Mouse (Mus musculus) CH12.LX (cell line): ENCODE results near the gene Nek9. TPM values are rescaled to one million over a fixed set of nuclear protein-coding genes. Genes with fewer than 3 reads are reported as not detected.

Experiments used
- DNase-seq: peaks from one replicate; pipeline ENCODE4 v3.0.0-alpha.2; 2013; ENCODE audit errors: extremely low read depth
- H3K27ac ChIP-seq: 2 replicates; pipeline ENCODE4 v1.5.1; 2012; ENCODE audit warnings: low read depth, mild to moderate bottlenecking, control low read depth, moderate library complexity; ENCODE audit not compliant: insufficient read depth
- H3K27me3 ChIP-seq: replicated peaks from 2 replicates; pipeline ENCODE3; 2012; ENCODE audit warnings: inconsistent platforms
- H3K36me3 ChIP-seq, 2 experiments: replicated peaks in 1 of 2; 2 replicates each; pipeline versions ENCODE3 to v1.6.1; 2012; ENCODE audit warnings: inconsistent platforms in 1 of 2, low read length in 1 of 2, mild to moderate bottlenecking in 1 of 2, mixed read lengths in 1 of 2, moderate library complexity in 1 of 2; ENCODE audit not compliant: control insufficient read depth in 1 of 2, insufficient read depth in 1 of 2
- H3K4me1 ChIP-seq, 2 experiments: 2 replicates each; pipeline ENCODE4 v1.6.1; 2012; ENCODE audit warnings: inconsistent platforms in 1 of 2, moderate library complexity in 1 of 2; ENCODE audit not compliant: insufficient read depth in 2 of 2, control insufficient read depth in 1 of 2
- H3K4me2 ChIP-seq: 2 replicates; pipeline ENCODE4 v1.6.1; 2012; ENCODE audit warnings: low read depth, mild to moderate bottlenecking, control low read depth; ENCODE audit not compliant: poor library complexity, insufficient read depth, severe bottlenecking
- H3K4me3 ChIP-seq, 3 experiments: fragments of 150-350 bp in 1 of 3; sonication (generic) in 1 of 3; replicated peaks in 1 of 3; 2 replicates each; pipeline versions ENCODE3 to v1.5.1; 2011 to 2012; ENCODE audit warnings: low read depth in 2 of 3, low read length in 2 of 3, mild to moderate bottlenecking in 2 of 3, moderate library complexity in 2 of 3, control low read depth in 1 of 3, improper control_type of control experiment in 1 of 3, inconsistent platforms in 1 of 3, mixed read lengths in 1 of 3; ENCODE audit not compliant: poor library complexity in 1 of 3
- H3K79me2 ChIP-seq: replicated peaks from 2 replicates; pipeline ENCODE4 v1.6.1; 2012; ENCODE audit warnings: mild to moderate bottlenecking, moderate library complexity; ENCODE audit not compliant: control insufficient read depth, poor library complexity, insufficient read depth, severe bottlenecking; ENCODE audit errors: extremely low read depth
- H3K9ac ChIP-seq: 2 replicates; pipeline ENCODE4 v1.6.1; 2012; ENCODE audit warnings: low read depth, mild to moderate bottlenecking, control low read depth, moderate library complexity; ENCODE audit not compliant: insufficient read depth
- H3K9me3 ChIP-seq: replicated peaks from 2 replicates; pipeline ENCODE3; 2012; ENCODE audit warnings: low read length, inconsistent platforms, mixed read lengths
- CHD2 ChIP-seq: IDR thresholded peaks from 2 replicates; pipeline ENCODE4 v1.6.1; 2011; ENCODE audit warnings: low read length, improper control_type of control experiment
- CTCF ChIP-seq, 2 experiments: IDR thresholded peaks in 1 of 2; conservative IDR thresholded peaks in 1 of 2; 2 replicates each; pipeline ENCODE4 v1.5.1; 2011 to 2012; ENCODE audit warnings: low read depth in 2 of 2, low read length in 2 of 2, improper control_type of control experiment in 1 of 2, inconsistent platforms in 1 of 2, mild to moderate bottlenecking in 1 of 2, moderate library complexity in 1 of 2
- GABPA ChIP-seq: IDR thresholded peaks from 2 replicates; pipeline ENCODE4 v1.6.1; 2012; ENCODE audit warnings: low read depth, low read length, improper control_type of control experiment, inconsistent platforms; ENCODE audit not compliant: insufficient replicate concordance
- HCFC1 ChIP-seq: IDR thresholded peaks from 2 replicates; pipeline ENCODE4 v1.6.1; 2012; ENCODE audit warnings: low read depth, mild to moderate bottlenecking, inconsistent platforms, low read length, improper control_type of control experiment
- KAT2A ChIP-seq: IDR thresholded peaks from 2 replicates; pipeline ENCODE4 v1.6.1; 2012; ENCODE audit warnings: low read length, improper control_type of control experiment, inconsistent platforms; ENCODE audit not compliant: insufficient replicate concordance
- MAZ ChIP-seq: IDR thresholded peaks from 2 replicates; pipeline ENCODE4 v1.6.1; 2012; ENCODE audit warnings: low read depth, mild to moderate bottlenecking, inconsistent platforms, low read length, improper control_type of control experiment, moderate library complexity
- MXI1 ChIP-seq: IDR thresholded peaks from 2 replicates; pipeline ENCODE4 v1.6.1; 2011; ENCODE audit warnings: mild to moderate bottlenecking, low read depth, low read length, improper control_type of control experiment
- PAX5 ChIP-seq: IDR thresholded peaks from 2 replicates; pipeline ENCODE4 v1.6.1; 2012; ENCODE audit warnings: low read length, inconsistent platforms, mixed read lengths
- RAD21 ChIP-seq: IDR thresholded peaks from 2 replicates; pipeline ENCODE4 v1.6.1; 2011; ENCODE audit warnings: low read depth, mild to moderate bottlenecking, low read length, improper control_type of control experiment, moderate library complexity
- SIN3A ChIP-seq: IDR thresholded peaks from 2 replicates; pipeline ENCODE4 v1.6.1; 2012; ENCODE audit warnings: low read length, improper control_type of control experiment, inconsistent platforms
- SMC3 ChIP-seq: IDR thresholded peaks from 2 replicates; pipeline ENCODE4 v1.6.1; 2011; ENCODE audit warnings: low read depth, low read length, improper control_type of control experiment
- UBTF ChIP-seq: IDR thresholded peaks from 2 replicates; pipeline ENCODE4 v1.6.1; 2012; ENCODE audit warnings: low read depth, mild to moderate bottlenecking, inconsistent platforms, low read length, improper control_type of control experiment, moderate library complexity
- ZKSCAN1 ChIP-seq: IDR thresholded peaks from 2 replicates; pipeline ENCODE4 v1.6.1; 2012; ENCODE audit warnings: low read depth, inconsistent platforms, low read length, improper control_type of control experiment, borderline replicate concordance
- ZMIZ1 ChIP-seq: IDR thresholded peaks from 2 replicates; pipeline ENCODE4 v1.6.1; 2012; ENCODE audit warnings: low read depth, mild to moderate bottlenecking, inconsistent platforms, low read length, improper control_type of control experiment
- ZNF384 ChIP-seq: IDR thresholded peaks from 2 replicates; pipeline ENCODE4 v1.6.1; 2012; ENCODE audit warnings: low read depth, low read length, improper control_type of control experiment, inconsistent platforms
- dilution Hi-C: fragments of 300-500 bp; cut with MboI; formaldehyde crosslinking; loops from 2 replicates; pipeline ENCODE4 v1.14.3; 2020; ENCODE audit warnings: low sequenced_read_pairs; ENCODE audit not compliant: extremely low pct_unique_long_range_greater_than_20kb, extremely low pct_ligation_motif_present
- in situ Hi-C: fragments of 300-500 bp; cut with MboI; formaldehyde crosslinking; loops from 3 replicates; pipeline ENCODE4 v1.14.3; 2019; ENCODE audit warnings: low sequenced_read_pairs, low pct_ligation_motif_present, low pct_unique_long_range_greater_than_20kb, mixed read lengths
- polyA plus RNA-seq: library from polyadenylated mRNA; unstranded; fragments of >175 nt; gene quantifications from 2 replicates; pipeline ENCODE4 v1.2.1, GENCODE M21; 2012; ENCODE audit warnings: low read depth; ENCODE audit not compliant: insufficient read length
- total RNA-seq, 2 experiments: library from RNA; depleted of rRNA; stranded (reverse); fragments of 300-350 nt in 1 of 2; fragments of >200 nt in 1 of 2; gene quantifications; 2 replicates each; pipeline ENCODE4 v1.2.3; 2012 to 2014

Nek9 gene
- total and polyA plus RNA-seq, 3 experiments = 15.6 to 30.9 (median 27.4) TPM

- dilution Hi-C loops (no loop called here), in situ Hi-C loops (no loop called here)
- H3K79me2 ChIP-seq = peaks cover 16% of the 10 kb centered on the region
- DNase-seq = no peak
- no peaks in the 10 kb centered on the region for H3K27me3 ChIP-seq
- no peak overlapping the region for H3K9ac ChIP-seq
- TF ChIP-seq GABPA = no peak
- no peak for TF ChIP-seq KAT2A
- H3K36me3 ChIP-seq = peaks cover 39 to 71% of the 10 kb centered on the region in 2 experiments
- no peak overlapping the region for H3K4me3 ChIP-seq
- H3K9me3 ChIP-seq = no peaks in the 10 kb centered on the region
- no peak overlapping the region for H3K27ac ChIP-seq
- H3K4me2 ChIP-seq = no peak overlapping the region
- H3K4me1 ChIP-seq = peaks cover 3 to 33% of the 10 kb centered on the region in 2 experiments; a peak in 3 of 4 replicates
Measured at GRCm38 (mm10) chr12:85344252-85344651, 5.1 kb upstream of the Nek9 start.

- dilution Hi-C loops (no loop called here), in situ Hi-C loops (no loop called here)
Measured at GRCm38 (mm10) chr12:85342310-85342709, 3.1 kb upstream of the Nek9 start.

GRCm38 (mm10) chr12:85341131-85341530 lies 2.0 kb upstream of the Nek9 start:
- Histone ChIP-seq H3K4me2 (no peak overlapping the region), H3K9me3 (no peaks in the 10 kb centered on the region), H3K9ac (no peak overlapping the region), H3K36me3 (peaks cover 23 to 45% of the 10 kb centered on the region in 2 experiments), H3K27me3 (no peaks in the 10 kb centered on the region), H3K4me3 (no peak overlapping the region), H3K4me1 (peaks cover 3 to 39% of the 10 kb centered on the region in 2 experiments), H3K27ac (no peak overlapping the region), H3K79me2 (peaks cover 27% of the 10 kb centered on the region)
- TF ChIP-seq MAZ (no peak), CTCF (conservative IDR thresholded peaks at IDR 0.05 in 1 of 2, IDR thresholded peaks at IDR 0.05 in 1 of 2; ENCODE audit: low read depth in 2 of 2, low read length in 2 of 2) (peak; percentile 24 to 77; a peak in 2 of 4 replicates), ZNF384 (no peak), ZKSCAN1 (no peak), HCFC1 (no peak), CHD2 (no peak), ZMIZ1 (no peak), UBTF (no peak), SMC3 (peak; percentile 59), RAD21 (peak; percentile 79), KAT2A (no peak), SIN3A (peak; percentile 32; the same call in 1 of the 2 replicates), PAX5 (no peak)
- dilution Hi-C loops (no loop called here), in situ Hi-C loops (no loop called here)
- DNase-seq = peak; percentile 83

More at GRCm38 (mm10) chr12:85342310-85342709, 3.1 kb upstream of the Nek9 start:
- Histone ChIP-seq H3K4me3 (no peak overlapping the region), H3K9me3 (no peaks in the 10 kb centered on the region), H3K4me1 (peaks cover 3 to 40% of the 10 kb centered on the region in 2 experiments; a peak in 3 of 4 replicates), H3K27me3 (no peaks in the 10 kb centered on the region), H3K27ac (no peak overlapping the region), H3K4me2 (no peak overlapping the region), H3K9ac (no peak overlapping the region), H3K36me3 (peaks cover 23 to 51% of the 10 kb centered on the region in 2 experiments), H3K79me2 (peaks cover 28% of the 10 kb centered on the region)
- TF ChIP-seq MXI1 = no peak
- DNase-seq = no peak
